Mouse (Mus musculus): Measurements from ENCODE around the gene Topors.

Gene Topors

DNA sequence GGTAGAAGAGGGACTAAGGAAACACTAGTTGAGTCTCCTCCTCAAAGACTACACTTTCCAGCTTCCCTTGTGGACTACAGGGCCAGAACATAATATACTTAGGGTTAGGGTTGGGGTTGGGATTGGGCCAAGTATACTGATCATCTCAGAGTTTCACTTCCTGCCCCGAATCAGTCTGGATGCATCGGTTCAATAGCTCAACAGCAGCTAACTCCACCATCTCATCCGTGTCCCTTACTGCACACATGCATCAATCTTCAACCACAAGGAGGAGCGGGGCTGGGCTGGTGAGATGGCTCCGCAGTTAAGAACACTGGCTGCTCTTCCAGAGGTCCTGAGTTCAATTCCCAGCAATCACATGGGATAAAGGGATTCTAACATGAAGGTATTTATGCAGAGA, 18.7 kb downstream of the Topors start:
- DNase-seq (ENCODE audit: low spot score), result no peak

DNA sequence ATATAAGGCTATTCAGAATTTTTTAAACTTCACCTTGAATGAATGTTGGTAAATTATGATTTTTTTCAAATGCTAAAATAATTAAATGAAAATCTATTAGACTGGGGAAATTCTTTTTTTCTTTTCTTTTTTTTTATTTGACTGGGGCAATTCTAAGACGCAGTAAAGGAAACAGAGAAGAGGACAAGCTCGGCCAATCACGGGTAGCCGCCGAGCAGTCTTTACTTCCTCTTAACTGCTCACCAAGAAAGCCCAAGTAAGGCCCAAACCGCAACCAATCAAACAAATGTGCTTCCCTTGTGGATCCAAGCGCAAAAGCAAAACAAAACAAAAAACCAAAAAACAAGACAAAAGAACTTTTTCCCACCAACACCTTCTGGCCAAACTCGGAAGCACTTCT, 25.6 kb downstream of the Topors start:
- DNase-seq (ENCODE audit: low spot score), result no peak

DNA sequence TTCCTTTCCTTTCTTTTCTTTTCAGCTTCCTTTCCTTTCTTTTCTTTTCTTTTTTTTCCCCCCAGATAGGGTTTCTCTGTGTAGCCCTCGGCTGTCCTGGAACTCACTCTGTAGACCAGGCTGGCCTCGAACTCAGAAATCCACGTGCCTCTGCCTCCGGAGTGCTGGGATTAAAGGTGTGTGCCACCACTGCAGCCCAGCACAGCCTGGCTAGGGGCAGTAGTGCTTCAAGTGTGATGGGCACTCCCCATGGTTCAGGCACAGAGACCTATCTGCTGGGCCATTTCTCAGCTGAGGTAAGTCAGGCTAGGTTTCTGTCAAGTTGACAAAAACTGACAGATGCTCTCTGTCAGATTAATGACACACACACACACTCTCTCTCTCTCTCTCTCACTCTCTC, 26.6 kb downstream of the Topors start:
- no peak for DNase-seq (ENCODE audit: low spot score)

DNA sequence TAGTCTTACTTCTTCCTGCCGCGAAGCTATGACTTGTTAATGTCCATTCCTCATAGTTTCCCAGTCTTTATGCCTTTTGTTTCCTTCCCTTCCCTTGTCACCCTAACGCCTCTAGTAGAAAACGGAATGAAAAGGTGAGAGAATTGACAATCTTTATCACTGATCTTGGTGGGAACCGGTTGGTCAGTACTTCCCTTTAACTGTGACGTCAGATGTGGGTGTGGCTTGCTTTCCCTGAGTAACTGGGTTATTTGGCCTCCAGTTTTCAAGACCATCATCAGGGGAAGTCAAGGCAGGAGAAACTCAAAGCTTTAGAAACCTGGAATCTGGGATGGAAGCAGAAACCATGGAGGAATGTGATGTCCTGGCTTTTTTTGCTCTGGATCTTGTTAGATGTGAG, 27.7 kb downstream of the Topors start:
- no peak for DNase-seq (ENCODE audit: low spot score)

DNA sequence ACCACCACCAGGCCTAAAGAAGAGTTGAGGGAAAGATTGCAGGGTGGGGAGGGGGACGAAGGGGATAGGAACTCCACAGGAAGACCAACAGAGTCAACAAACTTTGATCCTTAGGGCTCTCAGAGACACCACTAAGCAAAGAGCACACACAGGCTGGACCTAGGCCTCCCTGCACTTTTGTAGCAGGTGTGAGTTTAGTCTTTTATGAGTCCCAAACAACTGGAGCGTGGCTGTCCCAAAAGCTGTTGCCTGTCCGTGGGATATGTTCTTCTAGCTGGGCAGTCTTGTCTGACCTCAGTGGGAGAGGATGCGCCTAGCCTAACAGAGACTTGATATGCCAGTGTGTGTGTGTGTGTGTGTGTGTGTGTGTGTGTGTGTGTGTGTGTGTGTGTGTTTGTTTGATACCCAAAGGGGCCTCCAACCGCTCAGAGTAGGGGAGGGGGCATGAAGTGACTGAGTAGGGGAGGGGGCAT, 29.3 kb downstream of the Topors start:
- DNase-seq (ENCODE audit: low spot score), result peak; percentile 22

DNA sequence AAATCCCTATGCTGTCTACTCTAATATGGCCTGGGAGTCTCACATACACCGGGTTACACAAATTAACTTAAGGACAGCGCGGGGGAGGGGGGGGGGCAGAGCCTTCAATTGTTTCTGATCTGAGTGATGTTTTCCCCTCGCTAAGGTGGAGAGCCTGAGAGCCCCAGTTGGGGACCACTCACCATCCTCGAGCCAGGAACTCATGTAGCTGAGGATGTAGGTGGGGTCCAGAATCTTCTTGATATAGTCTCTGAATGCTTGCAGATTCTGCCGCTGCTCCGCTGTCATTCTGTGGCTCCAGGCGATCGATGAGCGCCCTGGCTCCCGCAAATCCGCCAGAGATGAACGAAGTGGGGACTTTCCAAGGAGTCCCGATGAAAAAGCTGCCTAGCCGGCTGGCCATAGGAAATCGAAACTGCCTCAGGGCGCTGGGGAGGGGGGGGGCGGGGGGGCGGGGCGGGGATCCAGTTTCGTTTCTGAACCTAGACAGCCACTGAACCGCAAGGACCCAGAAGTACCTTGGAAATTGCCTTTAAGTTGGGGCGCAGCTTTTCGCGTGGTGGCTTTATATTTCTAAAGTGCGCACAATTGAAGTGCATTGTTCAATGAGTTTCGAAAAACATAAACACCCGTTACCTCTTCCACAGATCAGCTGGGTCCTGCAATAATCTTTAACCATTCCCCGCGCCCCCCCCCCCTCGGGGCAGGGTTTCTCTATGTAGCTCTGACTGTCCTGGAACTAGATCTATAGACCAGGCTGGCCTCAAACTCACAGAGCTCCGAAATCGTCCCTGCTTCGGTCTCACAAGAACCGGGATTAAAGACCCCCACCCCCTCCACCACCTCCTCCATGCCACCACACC, 30.0 kb downstream of the Topors start, which contains the start of gene Ddx58:
Ddx58 (minus strand) TSS at position 420 of the 863 bp plus-strand sequence.
- peak; percentile 61 for DNase-seq (ENCODE audit: low spot score)

DNA sequence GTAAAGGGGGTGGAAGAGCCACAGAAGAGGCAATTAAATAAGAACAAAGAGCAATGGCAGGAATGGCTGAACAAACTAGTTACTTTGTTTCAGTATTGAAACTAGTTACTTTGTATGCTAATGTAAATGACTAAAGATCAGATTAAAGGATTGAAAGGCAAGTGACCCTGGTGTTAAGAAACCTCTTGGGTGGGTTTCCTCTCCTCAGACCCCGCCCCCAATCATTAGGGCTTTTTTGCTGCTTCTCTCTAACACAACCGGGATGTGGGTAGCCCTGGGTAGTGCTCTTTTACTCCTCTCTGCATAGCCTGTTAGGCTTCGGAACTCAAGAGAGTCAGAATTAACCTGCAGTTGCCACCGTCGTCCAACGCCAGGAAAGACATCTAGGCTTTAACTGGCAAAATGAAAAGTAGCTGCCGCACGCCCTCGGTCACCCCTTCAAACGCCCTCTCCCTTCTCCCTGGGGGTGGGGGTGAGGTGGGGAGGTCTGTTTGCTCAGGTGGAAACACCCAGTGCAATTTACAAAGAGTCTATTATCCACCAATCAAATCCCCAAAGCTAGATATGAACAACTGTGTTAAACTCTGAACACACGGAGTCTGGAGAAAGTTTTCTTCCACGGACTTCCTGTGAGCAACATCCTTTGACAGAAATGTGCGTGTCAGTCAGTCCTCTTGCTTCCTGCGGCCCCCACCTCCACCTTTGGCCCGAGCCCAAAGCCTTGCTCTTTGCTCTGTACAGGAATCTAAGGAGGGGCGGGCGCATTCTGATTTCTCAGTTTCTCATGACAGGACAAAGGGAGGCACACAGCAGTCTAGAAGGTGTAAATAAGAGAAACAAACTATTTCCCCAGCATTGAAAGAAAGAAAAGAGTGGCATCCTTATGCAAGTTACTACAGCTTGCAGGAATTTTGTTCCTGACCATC, 30.9 kb downstream of the Topors start:
- DNase-seq (ENCODE audit: low spot score), result peak; percentile 68

DNA sequence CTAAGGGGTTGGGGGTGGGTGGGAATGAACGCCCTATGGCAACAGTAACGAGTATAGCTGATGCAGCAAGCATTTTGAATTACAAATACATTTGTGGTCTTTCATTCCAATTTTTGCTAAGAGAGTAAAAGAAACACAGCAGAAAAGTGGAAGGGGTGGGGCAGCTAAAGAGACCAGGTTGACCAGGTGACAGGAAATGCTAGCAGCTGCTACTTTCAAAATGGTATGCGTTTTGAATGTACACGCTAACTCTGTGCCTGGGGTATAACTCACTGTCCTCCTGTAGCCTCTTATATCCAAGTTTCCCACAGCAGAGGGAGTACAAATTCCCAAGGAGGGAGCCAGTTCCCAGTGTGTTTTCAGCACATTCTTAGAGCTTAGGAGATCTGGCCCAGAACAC, 32.8 kb downstream of the Topors start:
- no peak for DNase-seq (ENCODE audit: low spot score)

DNA sequence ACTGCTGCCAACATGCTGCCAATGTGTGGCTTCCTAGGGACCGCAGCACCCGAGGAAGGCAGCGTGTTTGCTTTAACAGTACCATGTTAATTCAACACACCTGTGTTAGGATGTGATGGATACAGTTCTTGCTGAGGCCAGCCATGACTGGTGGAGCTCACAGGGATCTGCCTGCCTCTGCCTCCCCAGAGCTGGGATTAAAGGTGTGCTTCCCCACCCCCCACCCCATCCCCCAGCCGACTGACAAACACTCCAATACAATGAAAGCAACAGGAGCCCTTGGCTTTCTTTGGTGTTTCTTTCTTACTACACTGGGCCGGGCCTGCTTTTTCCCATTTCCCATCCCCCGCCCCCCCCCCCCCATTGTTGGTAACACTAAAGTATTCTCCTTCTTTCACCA, 35.4 kb downstream of the Topors start:
- no peak for DNase-seq (ENCODE audit: low spot score)

DNA sequence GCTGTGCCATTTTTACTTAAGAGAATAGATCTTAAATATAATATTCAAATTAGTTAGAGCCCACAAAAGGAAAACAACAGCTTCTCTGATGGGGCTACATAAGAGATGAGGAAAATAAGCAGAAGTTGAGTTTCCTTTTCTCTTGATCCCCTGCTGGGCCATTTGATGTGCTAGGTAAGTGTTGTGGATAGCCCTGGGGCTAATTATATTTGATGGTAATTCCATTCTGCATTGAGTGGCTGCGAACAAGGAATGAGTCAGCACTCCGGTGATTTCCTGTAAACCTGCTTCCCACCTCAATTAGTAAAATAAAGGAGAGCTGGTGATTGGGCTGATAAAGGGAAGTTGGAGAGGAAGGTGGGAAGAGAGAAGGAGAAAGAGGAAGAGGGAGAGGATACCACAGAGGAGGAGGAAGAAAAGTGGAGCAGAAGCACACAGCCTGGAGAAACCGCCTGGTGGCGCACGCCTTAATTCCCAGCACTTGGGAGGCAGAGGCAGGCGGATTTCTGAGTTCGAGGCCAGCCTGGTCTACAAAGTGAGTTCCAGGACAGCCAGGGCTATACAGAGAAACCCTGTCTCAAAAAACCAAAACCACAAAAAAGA, 36.5 kb downstream of the Topors start:
- no peak for DNase-seq (ENCODE audit: low spot score)

DNA sequence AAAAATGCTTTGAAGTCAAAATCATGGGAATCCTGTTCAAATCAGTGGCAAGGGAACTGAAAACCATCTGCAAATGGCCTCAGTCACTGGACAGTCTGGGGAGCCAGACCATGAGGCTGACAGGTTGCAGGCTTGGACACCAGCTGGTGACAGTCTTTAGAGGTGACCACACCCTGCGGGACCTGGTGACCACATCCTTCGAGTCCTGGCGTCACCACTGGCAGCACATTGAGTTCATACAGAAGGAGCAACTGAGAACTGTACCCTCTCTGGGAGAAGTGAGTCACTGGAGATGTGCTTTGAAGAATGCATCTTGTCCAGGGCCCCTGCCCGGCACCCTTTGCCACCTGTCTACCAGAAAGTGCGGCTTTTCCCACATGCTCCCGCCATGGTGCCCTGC, 39.9 kb downstream of the Topors start:
- DNase-seq (ENCODE audit: low spot score), result no peak

DNA sequence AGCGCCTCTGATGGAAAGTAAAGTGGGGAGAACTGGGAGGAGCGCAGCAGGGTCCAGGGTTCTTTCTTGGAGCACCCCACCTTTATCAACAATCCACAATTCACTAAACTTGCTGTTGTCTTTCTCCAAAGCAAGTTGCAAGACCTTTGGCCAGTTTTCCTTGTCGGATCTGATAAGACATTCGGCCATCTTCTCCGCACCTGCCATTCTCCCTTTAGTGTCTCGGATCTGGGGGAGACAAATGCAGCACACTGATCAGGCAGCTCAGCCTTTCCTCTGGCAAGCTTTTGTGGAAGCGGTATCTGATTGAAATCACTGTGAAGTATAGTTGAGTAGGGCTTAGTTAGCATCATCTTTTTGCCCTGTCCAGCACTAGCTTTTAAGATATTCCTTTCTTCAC, 41.8 kb downstream of the Topors start:
- DNase-seq (ENCODE audit: low spot score), result no peak

DNA sequence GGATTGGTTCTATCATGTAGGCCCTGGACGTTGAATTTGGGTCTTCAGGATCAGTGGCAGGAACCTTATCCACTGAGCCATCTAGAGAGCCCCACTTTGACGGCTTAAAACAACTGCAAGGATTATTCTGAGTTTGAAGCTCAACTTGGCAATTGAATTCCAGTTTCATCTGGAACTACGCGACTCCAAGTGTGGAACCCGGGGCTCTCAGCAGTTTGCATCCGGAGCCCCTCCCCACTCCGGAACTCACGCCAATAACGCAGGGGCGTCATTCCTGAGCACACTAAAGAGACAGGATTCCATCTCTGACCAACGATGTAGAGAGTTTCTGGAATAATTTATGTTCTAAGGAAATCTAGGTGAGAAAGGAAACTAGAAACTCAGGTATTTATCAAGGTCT, 42.5 kb downstream of the Topors start:
- no peak for DNase-seq (ENCODE audit: low spot score)

DNA sequence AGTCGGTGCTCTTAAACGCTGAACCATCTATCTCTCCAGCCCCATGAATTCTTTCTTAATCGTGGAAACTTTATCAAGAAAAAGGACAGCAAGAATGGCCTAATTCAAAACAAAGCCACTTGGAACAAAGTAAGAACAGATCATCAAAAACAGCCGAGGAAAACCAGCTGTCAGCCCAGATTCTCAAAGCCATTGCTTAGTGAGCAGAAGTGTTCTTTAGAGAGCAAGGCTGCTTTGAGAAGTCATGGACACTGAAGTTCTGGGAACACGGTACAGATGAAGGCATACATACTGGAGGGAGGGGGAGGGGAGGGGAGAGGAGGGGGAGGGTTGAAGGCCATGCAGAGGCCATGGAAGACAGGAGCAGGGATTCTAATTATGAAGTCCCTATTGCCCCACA, 43.6 kb downstream of the Topors start:
- DNase-seq (ENCODE audit: low spot score), result no peak

DNA sequence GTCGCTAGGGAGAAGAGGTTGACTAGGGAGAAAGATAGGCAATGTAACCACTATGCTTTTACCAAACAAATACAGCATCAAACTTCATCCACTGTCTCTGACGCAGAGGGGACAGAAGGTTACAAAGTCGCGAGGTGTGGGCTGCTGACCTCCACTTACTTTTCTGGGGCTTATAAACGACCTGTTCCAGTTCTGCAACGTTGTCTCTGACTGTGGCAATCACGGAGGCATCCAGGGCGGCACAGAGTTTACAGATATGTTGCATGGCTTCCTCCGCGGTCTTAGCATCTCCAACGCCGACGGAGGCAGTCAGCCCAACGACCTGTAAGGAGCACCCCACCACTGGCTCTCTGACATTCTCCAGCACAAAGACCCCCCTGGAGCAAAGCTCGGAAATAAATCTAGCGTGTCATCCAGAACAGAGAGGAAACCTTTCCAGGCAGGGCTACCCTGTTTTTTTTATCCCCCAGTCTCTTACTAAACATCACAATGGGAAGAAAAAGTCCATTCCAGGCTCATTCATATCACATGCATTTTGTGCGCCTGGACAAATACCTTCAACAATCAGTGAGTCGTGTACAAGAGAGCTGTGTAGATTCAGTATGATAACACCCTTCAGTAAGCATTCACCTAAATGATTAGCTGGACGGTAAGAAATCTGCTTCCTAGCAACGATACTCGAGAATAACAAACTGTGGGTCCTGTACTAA, 47.6 kb downstream of the Topors start:
- no peak for DNase-seq (ENCODE audit: low spot score)

DNA sequence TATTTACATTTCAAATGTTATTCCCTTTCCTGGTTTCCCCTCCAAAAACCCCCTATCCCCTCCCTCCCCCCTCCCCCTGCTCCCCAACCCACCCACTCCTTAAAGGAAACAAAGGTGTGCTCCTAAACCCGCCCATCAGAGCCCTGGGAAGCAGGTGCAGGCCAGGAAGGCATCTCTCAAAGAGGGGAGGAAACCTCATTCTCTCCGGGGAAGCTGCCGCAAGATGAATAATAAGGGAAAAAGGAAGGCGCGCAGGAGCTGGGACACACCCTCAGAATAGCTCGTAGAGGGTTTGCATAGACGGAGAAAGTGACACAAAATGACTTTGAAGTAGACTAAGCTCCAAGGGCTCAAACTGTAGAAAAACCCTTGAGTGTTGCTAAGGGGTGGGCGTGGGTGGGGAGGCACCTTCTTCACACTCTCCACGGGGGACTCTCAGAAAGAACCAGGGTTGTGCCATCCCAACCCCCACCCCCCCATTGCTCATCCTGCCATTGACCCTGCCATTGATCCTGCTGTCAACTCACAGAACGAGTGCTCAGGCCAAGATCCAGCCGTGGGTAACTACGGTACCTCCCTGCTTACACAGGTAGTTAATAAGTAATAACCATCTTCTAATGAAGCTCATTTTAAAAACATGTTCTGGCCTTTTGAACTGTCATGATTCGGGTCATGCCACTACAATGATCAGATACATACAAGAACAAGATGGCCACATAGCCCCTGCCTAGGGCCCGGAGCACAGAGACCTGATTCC, 48.5 kb downstream of the Topors start:
- DNase-seq (ENCODE audit: low spot score), result no peak

DNA sequence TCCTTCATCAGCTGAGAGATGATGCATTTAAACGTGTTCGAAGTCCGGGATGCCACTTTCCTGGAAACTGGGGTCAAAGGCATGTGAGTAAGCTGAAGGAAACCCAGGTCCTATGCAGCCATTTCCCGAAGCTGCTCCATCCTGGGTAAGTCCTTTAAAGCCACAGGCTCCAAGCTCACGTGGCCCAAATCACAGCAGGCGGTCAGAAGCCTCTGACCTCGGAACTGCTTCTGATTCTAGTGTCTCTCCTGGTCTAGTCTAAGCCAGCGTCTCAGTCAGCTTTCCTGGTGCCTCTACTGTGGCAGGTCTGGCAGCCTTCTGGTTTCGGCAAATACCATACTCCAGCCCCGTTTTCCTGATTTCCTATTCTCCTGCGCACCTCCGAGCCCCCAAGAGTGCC, 49.2 kb downstream of the Topors start:
- no peak for DNase-seq (ENCODE audit: low spot score)

DNA sequence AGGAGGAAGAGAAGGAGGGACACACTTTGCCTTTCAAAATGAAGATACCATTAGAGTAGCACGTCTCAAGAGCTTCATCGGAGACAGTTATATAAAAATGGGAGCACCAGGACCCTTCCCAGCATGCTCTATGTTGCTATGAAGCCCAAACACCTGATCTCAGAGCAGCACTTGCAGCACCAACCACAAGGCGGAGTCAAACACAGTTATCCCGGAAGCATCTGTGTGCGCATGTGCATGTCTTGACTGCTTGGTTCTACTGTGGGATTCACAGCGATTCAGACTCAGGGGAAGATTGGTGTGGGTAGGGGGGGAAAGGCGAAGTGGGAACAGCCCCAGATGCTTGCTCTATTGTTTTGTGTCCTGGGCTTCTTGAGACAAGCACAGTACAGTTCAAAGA, 51.3 kb downstream of the Topors start:
- no peak for DNase-seq (ENCODE audit: low spot score)

DNA sequence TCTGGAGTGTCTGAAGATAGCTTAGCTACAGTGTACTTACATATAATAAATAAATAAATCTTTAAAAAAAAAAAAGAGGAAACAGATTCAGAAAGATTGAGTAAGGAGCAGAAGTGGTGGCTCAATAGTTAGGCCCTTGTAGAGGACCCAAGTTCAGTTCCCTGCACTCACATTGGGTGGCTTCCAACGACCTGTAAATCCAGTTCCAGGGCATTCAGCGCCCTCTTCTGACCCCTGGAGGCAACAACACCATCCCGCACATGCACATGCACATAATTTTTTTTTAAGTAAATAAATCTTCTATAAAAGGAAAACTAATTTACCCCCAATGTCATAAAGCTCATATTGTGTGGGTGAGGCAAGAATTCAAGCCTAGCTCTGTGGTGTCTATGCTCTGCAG, 51.7 kb downstream of the Topors start:
- DNase-seq (ENCODE audit: low spot score), result no peak

DNA sequence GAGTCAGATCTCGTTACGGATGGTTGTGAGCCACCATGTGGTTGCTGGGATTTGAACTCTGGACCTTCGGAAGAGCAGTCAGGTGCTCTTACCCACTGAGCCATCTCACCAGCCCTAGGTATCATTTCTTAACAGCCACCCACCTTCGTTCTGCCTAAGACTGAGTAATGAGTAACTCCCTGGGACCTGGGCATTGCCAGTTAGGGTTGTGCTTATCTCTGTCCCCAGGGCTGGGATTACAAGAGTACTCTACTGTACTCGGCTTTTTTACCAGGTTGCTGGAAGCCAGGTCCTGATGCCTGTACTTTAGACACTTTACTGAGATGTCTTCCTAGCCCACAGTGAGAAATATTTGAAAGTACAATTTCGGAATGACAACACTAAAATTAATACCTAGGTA, 57.5 kb downstream of the Topors start:
- no peak for DNase-seq (ENCODE audit: low spot score)

Data from adipocyte (in vitro differentiated cells).